Mouse (Mus musculus) right cerebral cortex, postnatal 14 days (tissue): ENCODE measurements around the gene Usp35.

Experiments
- DNase-seq: peaks from one replicate; pipeline ENCODE4 v3.0.0; 2022

Gene Usp35

DNA sequence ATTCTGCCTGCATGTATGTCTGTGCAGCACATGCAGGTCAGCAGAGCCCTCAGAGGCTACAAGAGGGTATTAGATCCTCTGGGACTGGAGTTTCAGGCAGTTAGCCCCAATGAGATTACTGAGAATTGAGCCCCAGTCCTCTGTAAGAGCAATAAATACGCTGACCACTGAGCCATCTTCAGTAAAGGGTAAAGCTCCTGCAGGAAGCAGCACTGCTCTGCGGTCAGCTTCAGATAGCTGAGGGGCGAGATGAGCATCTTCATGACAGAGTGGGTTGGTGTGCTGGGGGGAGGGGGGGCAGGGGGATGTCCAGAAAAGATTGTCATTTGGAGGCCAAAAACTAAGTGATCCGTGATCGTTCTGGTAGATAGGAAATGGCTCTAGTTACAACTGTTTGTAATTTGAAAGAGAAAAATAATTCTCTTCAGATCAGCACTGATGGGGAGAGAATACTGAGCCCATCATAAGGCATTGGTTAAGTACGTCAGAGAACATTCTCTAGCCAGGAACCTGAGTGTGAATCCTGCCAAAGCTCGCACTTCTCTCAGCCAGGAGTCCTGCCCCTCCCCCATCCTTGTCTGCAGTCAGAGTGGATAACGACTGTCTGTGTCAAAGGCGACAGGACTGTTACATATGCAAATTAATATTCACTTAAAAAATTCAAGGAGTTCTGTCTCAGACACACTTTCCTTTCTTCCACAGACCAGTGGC, 14.4 kb upstream of the Usp35 start:
- DNase-seq: no peak

DNA sequence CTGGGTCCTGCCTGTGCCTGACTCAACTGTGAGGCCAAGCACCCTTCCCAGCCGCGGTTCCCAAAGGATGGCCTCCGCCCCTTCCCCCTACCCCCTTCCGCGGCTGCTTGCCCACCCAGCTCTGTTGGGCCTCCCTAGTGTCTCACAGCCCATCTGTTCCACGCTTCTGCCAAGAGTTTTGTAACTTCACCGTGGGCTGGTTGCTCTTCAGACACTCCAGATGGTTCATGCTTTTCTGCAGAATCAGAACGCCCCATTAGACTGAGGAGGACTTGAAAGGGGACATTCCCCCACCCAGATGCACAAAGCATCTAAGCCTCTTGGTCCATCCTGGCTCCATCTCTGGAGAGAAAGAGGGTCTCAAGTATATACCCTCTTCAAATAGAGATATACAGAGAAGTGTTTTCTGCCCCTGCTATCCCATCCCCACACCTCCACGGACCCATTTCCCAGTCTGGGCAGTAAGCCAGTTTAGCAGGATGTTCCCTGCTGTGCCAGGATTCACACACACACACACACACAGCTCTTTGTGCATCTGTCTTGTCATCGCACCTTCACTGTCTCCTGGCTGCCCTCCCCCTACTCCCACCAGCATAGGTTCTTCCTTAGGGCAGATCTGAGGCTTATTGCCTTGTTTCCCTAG, 13.5 kb upstream of the Usp35 start:
- DNase-seq: peak; percentile 67

DNA sequence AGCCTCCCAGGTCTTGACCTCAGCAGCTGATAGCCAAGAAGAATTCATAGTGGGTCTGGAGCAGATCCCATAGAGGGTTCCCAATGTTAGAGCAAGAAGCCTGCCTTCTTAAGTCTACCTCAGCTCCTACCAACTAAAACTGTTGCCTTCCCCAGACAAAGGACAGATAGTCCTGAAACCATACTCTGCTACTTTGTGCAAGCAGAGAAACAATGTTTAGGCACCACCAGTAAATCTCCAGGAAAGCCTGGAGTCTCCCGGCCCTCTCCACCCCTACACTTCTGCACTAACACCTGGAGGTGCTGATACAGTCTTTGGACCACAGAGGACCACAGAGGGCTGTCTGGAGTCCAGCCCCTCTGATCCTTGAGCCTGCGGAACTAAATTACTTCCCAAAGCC, 12.8 kb upstream of the Usp35 start:
- no peak for DNase-seq

DNA sequence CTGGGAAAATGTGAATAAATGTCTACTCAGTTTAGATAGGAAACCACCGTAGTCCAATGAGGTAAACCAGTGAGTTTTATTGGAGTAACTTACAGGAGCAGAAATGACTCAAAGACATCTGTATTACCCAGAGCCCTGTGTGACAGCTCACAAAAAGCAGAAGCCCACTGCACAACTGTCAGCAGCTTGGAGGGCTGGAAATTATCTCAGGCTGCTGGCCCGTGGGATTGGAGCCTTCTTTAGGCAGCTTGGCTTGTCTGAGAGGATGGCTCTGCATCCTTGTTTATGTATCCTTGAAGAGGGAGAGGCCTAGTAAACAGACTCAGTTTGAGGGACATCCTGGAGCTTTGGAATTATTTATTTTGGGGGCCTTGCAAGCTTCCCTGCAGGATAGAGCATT, 11.1 kb upstream of the Usp35 start:
- no peak for DNase-seq

DNA sequence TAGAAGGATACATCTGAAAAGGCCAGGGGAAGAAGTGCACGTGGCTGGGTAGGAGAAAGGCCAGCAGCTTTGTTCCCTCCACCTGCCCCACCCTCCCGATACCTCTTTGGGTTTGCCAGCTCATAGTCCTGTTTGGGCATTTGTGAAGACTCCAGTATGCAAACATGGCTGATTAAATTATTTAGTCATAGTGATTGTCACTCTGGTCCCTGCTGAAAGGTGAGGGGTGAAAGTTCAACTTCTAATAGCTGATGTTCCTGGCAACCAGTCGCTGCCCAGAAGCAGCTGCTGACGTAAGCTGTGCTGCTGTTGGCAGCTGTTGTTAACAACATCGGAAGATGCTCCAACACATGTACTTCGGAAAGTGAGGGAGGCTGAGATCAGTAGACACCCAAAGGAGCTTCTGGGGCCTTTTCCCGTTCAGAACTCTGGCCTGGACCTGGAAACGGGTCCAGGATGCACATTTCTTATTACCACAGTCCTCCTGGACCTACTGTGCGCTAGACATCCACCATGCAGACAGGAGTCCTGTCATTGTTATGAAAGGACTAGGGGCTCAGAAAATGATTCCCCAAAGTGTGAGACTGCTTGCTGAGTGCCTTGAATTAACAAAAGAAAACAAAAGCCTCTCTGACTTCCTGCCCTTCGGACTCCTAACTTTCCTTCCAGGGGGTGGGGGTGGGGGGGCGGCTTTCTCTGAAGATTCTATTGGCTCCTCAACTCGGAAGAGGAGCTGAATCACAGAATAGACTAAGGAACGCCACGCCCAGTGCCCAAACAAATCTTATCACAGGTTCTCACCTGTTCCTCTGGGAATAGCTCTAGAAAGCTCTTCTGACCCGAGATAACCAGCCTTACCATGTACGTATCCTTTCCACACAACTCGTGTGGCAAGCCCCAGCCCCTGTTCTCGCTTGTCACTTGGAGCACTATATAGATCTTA, 9.4 kb upstream of the Usp35 start:
- no peak for DNase-seq

DNA sequence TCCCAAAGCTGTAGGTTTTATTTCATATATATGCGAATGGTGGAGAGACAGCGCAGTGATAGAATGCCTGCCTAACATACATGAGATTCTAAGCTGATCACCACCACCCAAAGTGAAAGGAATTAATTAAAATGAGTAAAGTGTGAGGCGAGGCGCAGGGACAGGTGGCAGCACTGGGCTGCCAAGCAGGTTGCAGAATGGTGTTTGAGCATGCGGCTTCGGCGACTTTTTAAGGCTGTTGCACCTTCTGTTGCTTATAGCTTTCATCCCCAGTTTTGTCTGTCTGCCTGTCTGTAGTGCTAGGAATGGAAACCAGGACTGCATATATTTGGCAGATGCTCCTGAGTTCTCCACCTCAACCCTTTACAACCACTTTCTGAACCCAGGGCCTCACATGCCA, 7.8 kb upstream of the Usp35 start:
- no peak for DNase-seq

DNA sequence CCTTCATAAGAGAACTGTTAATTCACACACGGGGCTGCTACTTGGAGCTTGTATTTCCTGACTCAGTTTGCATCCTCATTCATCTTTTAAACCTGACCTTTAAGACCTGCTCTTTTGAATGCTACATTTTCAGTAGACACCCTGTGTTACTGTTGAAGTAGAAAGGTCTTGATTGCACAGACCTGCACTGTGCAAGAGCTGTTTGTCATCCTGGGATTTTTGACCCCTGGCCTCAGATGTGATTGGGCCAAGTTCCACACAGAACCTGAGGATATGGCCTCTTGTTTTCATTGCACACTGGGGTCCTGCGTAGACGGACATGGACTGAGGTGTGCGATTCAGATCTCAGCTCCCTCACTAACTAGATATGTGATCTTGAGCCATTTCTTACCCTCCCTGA, 6.8 kb upstream of the Usp35 start:
- no peak for DNase-seq

DNA sequence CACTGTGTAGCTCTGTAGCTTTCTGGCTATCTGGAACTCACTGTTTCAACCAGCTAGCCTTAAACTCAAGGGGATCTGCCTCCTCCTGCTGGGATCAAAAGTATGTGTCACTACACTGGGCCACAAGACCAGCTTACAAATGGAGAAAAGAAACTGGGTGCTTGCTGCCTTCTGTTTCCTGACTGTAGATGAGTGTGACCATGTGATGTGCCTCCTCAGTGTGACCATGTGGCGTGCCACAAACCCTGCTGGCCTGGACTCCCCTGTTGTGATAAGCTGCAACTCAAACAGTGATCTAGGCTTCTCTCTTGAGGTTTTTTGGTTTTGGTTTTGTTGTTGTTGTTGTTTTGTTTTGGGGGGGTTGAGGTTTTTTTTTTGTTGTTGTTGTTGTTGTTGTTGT, 4.9 kb upstream of the Usp35 start:
- no peak for DNase-seq

DNA sequence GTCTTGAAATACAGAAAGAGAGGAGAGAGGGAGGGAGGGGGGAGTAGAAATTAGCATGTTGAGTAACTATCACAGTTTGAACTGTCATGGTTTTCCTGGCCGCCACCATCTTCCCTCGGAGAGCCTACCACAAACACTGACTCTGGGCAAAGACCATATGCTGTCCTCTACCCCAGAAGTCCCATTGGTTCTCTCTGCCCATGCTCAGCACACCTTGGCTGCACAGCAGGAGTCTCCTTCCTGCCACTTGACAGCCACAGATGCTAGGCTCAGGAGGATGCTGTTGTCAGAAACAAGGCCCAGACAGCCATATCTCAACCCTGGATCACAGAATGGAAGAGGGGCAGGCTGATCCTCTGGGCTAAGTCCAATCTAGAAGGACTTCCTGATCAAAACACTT, 2.6 kb upstream of the Usp35 start:
- no peak for DNase-seq

DNA sequence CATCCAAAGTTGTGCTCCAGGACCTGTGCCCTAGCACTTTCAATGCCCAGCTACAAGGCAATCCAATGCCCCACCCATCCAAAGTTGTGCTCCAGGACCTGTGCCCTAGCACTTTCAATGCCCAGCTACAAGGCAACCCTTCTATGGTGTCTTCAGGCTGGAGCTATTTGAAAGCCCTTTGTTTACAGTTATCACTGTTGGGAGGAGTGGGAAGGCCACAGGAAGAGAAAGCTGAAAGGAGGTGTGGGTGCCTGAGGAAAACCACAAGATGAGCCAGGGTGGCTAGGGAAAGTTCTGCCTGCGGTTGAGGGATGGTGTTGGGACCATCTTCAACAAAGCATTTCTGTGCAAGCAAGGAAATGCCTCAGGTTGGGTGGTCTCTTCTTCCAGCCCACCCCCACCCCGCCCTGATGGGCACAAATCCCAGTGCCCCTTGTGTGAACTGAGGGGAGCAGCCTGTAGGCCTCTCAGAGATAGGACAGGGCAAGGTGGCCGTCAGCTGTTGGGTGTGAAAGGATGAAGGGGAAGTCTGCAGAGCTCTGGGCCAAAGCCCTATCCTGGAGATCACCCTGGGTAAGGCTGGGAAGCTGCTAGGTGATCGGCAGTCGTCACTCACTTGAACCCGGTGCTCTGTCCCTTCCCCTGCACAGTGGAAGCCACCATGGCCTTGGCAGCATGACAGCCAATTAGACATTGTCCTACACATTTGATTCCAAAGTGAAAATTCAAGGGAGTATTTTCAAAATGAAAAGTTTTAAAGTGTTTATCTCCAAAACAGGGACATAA, 1.5 kb upstream of the Usp35 start:
- DNase-seq: no peak

DNA sequence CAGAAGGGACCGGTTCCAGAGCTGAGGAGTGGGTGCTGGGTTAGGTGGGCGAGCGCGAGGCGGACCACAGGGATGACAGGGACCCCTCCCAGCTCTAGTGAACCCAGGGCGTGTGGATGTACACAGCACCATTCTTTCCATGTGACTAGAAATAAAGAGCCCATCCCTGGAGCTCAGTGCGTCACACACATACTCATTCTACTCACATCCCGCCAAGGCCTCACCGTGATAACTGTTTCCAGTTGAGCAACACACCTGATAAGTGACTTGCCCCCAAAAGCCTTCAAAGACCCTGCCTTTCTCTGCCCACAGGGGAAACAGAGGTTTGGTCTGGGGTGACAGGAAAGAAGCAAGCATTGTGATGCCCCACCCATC, 834 bp upstream of the Usp35 start:
- DNase-seq: no peak

DNA sequence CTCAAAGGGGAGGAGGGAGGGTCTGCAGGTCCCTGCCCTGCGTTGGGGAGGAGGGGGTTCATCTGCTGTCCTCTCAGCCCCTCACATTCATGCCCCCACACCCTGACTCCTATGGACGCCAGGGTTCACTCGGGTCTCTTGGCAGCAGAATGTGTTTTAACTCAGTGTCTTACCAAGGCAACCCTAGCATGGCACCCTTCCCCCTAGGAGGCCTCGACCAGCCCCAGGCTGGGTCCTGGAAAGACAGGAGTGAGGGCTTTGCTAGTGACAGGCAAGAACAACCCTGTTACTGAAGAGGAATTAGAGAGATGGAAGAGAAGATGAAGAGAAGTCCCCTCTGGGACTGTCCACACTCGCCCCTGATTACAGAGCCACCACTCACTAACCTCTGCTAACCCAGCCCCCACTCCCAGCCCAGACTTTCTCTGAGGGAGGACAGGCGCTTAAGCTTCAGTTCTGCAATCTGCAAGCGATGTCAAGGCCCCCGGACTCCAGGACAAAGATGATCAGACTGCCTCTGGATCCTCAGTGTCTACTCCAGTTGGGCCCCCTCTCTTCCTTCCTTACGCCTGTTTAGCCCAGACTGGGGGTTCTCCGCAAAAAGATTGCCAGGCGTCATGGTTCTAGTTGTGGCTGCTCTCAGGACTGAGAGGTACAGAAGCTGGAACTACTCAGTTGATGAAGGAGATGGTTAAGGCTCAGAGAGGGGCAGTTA, 732 bp downstream of the Usp35 start:
- DNase-seq: no peak

DNA sequence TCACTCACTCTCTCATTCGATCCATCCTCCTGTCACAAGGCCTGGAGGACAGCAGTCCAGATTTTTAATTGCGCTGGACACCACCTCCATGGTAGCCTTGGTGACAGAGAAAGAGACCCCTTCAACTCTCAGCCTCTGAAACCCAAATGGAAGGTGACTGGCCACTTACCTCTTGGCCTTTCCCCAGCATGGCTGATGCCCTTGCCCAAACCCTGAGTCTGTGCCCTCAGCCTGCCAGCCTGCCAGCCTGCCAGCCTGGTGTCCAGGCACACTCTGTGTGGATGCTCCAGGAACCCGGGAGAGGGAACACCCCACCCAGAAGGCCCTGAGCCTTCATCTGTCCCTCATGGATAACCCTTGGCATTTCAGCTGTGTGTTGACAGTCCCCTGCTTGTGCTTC, 2.1 kb downstream of the Usp35 start:
- DNase-seq: no peak

DNA sequence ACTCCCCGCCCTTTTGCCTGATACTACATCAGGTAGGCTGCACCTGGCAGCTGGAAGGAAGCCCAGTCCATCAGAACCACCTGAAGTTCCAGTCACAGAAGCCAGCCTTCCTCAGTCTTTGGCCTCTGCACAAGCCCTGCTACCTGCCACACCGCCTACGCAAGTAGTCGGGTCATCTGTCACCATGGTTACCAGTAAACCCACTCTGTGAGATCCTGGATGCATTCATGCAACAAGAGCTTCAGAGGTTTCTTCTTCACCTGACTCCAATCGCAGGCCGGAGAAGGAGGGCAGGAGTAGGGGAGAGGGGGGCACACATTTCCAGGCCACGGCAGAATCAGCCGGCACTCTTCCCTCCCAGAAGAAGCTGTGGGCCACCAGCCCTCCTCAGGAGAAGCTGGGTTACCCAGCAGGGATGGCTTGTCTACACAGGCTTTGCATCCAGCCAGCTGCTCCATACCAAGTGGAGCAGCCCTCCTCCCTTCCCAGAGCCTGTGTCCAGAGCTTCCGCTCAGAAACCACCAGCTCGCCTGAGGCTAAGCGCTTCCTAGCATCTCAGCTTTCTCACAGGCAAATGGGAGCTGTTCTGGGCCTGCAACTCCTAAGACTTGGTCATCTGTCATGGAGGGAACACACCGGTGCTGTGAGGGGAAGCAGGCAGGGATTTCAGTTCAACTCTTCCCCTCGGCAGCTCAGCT, 2.8 kb downstream of the Usp35 start:
- DNase-seq: no peak

DNA sequence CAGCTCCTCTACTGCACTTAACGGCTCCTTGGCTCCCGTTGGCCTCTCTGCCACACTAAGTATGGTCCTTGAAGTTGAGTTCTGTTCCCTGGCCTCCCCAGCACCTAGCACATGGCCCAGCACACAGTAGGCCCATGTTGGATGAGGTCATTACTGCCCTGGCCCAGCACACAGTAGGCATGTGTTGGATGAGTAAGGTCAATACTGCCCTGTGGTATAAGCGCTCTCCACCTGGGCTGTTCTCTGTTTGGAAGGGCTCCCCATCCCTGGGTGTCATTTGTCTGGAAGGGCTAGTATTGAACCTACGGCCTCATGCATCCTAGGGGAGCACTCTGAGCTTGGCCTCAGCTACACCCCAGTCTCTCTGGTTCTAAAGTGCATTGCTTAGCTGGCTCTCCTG, 4.4 kb downstream of the Usp35 start:
- DNase-seq: no peak

DNA sequence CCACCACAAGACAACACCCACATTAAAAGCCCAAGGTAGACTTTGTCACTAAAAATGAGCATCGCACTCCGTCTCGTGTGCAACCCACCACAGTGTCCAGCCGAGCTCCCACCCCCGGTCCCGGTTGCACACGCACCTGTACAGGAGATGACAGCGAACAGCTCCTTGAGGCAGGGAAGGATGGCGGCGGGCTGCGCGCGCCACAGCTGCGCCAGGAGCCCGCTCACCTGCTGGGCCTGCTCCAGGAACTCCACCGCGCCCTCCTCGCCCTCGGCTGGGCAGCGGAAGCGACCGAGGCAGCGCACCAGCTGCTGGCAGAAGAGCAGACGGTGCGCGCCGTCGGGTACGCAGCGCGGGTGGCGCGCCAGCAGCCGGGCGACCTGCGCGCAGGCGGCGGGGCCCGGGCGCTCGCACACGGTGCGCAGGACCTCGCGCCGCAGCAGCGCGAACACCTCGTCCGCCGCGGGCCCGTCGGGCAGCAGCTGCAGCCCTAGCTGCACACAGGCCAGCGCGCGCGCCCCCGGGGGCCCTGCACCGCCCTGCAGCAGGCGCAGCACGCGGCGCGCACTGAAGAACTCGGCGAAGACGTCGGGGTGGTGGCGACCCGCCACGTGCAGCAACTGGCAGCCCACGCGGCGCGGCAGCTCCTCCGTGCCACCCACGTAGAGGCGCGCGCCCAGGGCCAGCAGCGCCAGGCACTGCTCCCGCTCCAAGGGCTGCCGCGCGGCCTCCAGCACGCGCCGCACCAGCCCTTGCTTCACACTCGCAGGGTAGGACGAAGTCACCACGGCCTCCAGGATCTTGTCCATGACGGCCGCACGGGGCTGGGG, 6.4 kb downstream of the Usp35 start:
- peak; percentile 64 for DNase-seq

DNA sequence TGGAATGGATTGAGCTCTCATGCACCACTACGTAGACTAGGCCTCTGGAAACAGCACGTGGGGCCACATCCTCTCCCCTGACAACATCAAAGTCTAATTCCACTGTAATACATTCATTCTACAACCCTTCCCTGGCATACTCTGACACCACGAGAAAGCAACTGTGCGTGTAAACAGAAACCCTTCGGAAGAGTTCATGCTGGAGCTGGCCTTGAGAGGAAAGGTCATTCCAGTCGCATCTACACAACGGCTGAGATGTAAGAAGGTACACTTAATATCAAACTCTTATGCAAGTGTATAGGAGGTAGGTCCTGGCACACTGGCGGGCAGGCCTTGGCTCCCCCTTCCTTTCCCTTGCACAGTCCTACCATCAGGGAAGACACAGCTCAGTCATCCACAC, 7.5 kb downstream of the Usp35 start:
- no peak for DNase-seq

DNA sequence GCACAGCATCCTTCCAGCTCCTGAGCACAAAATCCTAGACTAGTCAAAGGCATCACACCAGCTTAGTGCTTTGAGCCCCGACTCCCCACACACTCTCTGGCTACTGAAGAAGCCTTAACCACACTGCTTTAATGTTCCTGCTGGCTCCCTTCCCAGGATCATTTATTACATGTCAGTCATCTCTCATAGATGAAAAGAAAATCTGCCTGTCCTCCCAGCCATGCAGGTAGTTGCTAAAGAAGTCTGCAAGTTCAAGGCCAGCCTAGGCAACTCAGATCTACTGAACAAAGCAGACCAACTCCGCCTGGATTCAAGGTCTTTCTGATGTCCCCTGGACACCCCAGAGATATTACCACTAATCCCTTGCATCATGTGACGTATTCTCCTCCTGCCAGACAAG, 14.1 kb downstream of the Usp35 start:
- DNase-seq: peak; percentile 1

DNA sequence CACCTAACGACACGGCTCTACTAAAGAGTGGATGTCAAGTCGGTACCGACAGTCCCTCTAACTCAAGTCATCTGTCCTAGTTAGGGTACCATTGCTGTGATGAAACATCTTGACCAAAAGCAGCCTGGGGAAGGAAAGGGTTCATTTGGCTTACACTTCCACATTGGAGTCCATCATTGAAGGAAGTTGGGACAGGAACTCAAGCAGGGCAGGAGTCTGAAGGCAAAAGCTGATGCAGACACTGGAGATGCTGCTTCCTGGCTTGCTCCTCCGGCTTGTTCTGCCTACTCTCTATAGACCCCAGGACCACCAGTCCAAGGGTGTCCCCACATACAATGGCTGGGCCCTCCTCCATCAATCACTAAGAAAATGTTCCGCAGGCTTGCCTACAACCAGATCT, 16.2 kb downstream of the Usp35 start:
- DNase-seq: no peak

DNA sequence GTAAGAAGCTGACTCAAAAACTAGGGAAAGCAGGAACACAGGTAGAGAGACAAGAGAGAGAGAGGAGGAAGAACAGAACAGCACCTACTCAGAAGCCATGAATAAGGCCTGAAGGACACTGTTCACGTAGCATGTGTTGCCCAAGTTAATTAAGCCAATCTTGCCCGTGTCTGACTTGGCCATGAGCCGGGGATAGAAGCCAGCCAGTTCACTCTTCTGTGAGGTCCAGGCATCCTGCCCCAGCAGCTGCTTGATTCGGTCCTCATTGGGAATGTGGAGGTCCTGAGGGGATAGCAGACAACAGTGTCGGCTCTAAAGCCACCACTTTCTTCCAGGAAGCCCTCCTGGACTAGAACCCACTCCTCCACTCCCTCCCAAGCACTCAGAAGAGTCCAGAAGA, 17.2 kb downstream of the Usp35 start:
- DNase-seq: peak; percentile 3
